Mouse (Mus musculus): ENCODE results near the gene Mib2.

Mib2 gene

DNA sequence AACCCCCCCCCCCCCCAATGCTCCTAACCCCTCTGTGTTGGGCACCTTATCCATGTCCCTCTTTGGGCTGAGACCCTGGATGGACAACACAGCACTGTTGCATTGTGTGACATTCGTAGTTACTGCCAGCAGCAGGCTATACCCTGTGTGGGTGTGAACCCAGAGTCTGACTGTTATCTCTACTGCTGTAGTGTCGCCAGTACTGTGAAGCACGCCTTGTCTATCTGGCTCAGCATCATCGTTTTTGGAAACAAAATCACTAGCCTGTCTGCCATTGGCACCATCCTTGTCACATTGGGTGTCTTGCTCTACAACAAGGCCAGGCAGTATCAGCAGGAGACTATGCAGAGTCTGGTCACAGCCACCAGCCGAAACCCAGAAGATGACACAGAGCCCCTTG, 50.7 kb downstream of the Mib2 start:
- DNase-seq (ENCODE audit: low read depth, low spot score), result no peak

DNA sequence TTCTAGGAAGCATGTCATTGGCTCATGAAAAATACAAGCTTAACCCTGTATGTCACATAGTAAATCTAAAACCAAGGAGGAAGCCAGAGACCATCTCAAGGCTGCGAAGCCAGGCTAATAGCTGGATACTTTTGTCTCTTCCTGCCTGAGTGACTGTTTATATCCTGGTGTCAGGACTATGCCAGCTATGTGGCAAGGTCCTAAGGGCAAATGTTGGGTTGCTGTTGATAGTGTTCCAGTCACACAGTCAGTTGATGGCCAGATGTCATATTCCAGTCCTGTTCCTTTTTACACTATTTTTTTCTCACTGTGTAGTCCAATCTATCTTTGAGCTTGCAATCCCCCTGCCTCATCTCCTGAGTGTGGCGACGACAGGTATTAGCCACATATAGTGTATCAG, 55.7 kb downstream of the Mib2 start:
- no peak for DNase-seq (ENCODE audit: low read depth, low spot score)

DNA sequence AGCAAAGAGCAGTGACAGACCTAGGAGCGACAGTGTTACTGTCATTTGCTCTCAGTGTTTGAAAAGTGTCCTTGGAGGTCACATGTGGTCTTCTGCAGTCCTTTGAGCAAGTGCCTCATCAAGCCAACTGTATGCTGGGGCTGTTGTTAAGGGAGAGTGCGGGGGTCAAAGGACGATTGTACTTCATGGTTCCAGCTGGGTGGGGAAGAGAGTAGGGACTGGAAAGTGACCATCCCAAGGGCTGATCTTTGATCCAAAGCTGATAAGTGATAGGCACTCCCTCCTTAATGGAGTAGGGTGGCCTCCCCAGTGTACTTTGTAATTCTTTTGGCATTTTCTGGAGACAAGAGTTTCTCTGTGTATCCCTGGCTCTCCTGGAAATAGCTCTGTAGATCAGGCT, 57.1 kb downstream of the Mib2 start:
- DNase-seq (ENCODE audit: low read depth, low spot score), result no peak

DNA sequence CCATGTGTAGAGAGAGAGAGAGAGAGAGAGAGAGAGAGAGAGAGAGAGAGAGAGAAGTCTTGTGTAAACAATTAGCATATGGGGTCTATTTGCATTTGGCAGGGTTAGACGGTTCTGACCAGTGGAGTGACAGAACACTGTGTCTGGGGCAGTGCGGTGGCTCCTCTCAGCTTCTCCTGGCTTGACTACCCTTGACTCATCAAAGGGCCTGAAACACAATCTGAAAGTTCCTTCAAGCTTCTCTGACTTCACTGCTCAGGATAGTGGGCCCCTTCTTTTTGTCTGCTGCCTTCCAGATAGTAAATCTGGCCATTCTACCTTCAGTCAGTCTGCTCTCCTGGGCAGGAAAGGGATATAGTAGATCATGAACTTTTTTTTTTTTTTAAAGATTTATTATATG, 62.2 kb downstream of the Mib2 start:
- no peak for DNase-seq (ENCODE audit: low read depth, low spot score)

DNA sequence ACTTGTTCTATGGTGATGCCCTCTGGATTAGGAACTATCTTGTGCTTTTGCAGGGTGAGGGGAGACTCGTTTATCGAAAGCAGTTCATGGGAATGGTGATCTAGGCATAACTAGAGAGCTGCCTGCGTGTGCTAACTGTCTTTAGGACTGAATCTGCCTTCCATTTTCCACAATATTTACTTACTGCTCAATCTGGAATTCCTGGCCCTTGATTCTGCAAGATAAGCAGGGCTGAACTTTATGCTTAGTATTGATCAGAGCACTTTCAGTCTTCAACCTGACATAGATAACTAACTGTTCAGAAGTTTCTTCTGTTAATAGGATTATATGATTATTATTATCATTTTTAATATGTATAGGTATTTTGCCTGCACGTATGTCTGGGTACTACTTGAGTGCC, 63.9 kb downstream of the Mib2 start:
- no peak for DNase-seq (ENCODE audit: low read depth, low spot score)
